Mouse (Mus musculus) liver, embryonic 14.5 days (tissue): Measurements from ENCODE around the gene Fam234b.
A peak's percentile ranks its signal among the peaks of the same experiment; 100 is the strongest.

Source experiments
- CTCF ChIP-seq: IDR thresholded peaks from 2 replicates; pipeline ENCODE4 v1.5.1; 2016; ENCODE audit warnings: antibody characterized with exemption, low read depth, control low read depth
- EP300 ChIP-seq: IDR thresholded peaks from 2 replicates; pipeline ENCODE4 v1.6.1; 2016; ENCODE audit warnings: antibody characterized with exemption, low read depth

- peak; percentile 83 for TF ChIP-seq CTCF
- TF ChIP-seq EP300, result no peak
Measured at GRCm38 (mm10) chr6:135249846-135250531, 52.2 kb downstream of the Fam234b start.
